Comparison of ENCODE assay signal across 13 mouse cellular contexts in genomic region chr2:166249338-166249950, GRCm38 (mm10).
A peak's percentile ranks its signal among the peaks of the same experiment; 100 is the strongest.
DNase-seq lines count a peak whose midpoint lies in the region; ATAC-seq and TF ChIP-seq lines count a peak whose summit lies in the region.
"Had no signal": no experiment of that assay in that cellular context is flagged by ENCODE, and none has a peak within 500 bp of the region (broad histone marks: within the 10 kb centered on the region; RNA-seq: fewer than 3 reads in every experiment).

No protein-coding gene starts in this region.

- no peaks in the 10 kb centered on the region for H3K9me3 ChIP-seq in midbrain, embryonic 10.5 days (replicated peaks)
- no peaks in the 10 kb centered on the region for H3K9me3 ChIP-seq in midbrain, embryonic 11.5 days (ENCODE audit: control insufficient read depth, low read length)
- no peaks in the 10 kb centered on the region for H3K9me3 ChIP-seq in kidney, postnatal 0 days (replicated peaks; ENCODE audit: low read length)
- H3K9me3 ChIP-seq in stomach, postnatal 0 days (ENCODE audit: control insufficient read depth, low read length), result no peaks in the 10 kb centered on the region

- peaks cover 26% of the 10 kb centered on the region for H3K4me1 ChIP-seq in midbrain, embryonic 10.5 days
- H3K4me1 ChIP-seq in midbrain, embryonic 11.5 days (ENCODE audit: control insufficient read depth, insufficient read depth, low read length), result no peaks in the 10 kb centered on the region
- peaks cover 5% of the 10 kb centered on the region; the same call in 1 of the 2 replicates for H3K4me1 ChIP-seq in kidney, postnatal 0 days (replicated peaks; ENCODE audit: insufficient read depth, low read length)
- peaks cover 3% of the 10 kb centered on the region for H3K4me1 ChIP-seq in stomach, postnatal 0 days (replicated peaks; ENCODE audit: control insufficient read depth, insufficient read depth)

- H3K4me3 ChIP-seq in midbrain, embryonic 10.5 days, result no peak overlapping the region
- no peak overlapping the region for H3K4me3 ChIP-seq in midbrain, embryonic 11.5 days (ENCODE audit: low read depth, low read length)
- no peak overlapping the region for H3K4me3 ChIP-seq in kidney, postnatal 0 days (replicated peaks; ENCODE audit: low read depth, low read length)
- no peak overlapping the region for H3K4me3 ChIP-seq in stomach, postnatal 0 days (ENCODE audit: low read depth, low read length)

- DNase-seq in embryo, embryonic 10 days (ENCODE audit: low spot score), result peak; percentile 65
- no peak for DNase-seq in embryo, embryonic 11 days
- DNase-seq in midbrain, embryonic 10.5 days (ENCODE audit: low spot score), result no peak
- no peak for DNase-seq in midbrain, embryonic 11.5 days (ENCODE audit: low spot score, missing footprints)
- peak; percentile 59 for DNase-seq in kidney, postnatal 0 days (ENCODE audit: low spot score)
- no peak for DNase-seq in stomach, postnatal 0 days (ENCODE audit: low spot score)
- DNase-seq in layer of hippocampus, adult 9-10 months (ENCODE audit: low spot score), result no peak
- DNase-seq in cerebellum, adult 11 months, result no peak
- DNase-seq: heart, postnatal 4 days; layer of hippocampus, postnatal 36 days; lung, postnatal 36 days had no signal

- no peak for TF ChIP-seq CTCF in kidney, postnatal 0 days (IDR thresholded peaks at IDR 0.05; ENCODE audit: low read depth)
- no peak for TF ChIP-seq CTCF in stomach, postnatal 0 days (IDR thresholded peaks at IDR 0.05; ENCODE audit: low read depth)

- no peaks in the 10 kb centered on the region for H3K36me3 ChIP-seq in midbrain, embryonic 10.5 days
- no peaks in the 10 kb centered on the region for H3K36me3 ChIP-seq in midbrain, embryonic 11.5 days (ENCODE audit: control insufficient read depth, insufficient read depth, low read length)
- no peaks in the 10 kb centered on the region for H3K36me3 ChIP-seq in kidney, postnatal 0 days (ENCODE audit: insufficient read depth, low read length)
- no peaks in the 10 kb centered on the region for H3K36me3 ChIP-seq in stomach, postnatal 0 days (ENCODE audit: control insufficient read depth, insufficient read depth, low read length)

- no peak overlapping the region for H3K9ac ChIP-seq in midbrain, embryonic 11.5 days (ENCODE audit: low read length)
- no peak overlapping the region for H3K9ac ChIP-seq in kidney, postnatal 0 days (ENCODE audit: low read depth, low read length)
- no peak overlapping the region for H3K9ac ChIP-seq in stomach, postnatal 0 days (ENCODE audit: low read length)

- TF ChIP-seq EP300 in stomach, postnatal 0 days (optimal IDR thresholded peaks at IDR 0.05), result no peak

- no peak for ATAC-seq in midbrain, embryonic 11.5 days (ENCODE audit: low FRiP score)
- 0 out of 2 replicates have a peak, but pooled peaks have one; percentile 33 for ATAC-seq in kidney, postnatal 0 days (replicated peaks; ENCODE audit: low FRiP score, low read depth)
- ATAC-seq in stomach, postnatal 0 days (ENCODE audit: low FRiP score, low TSS enrichment), result no peak
- ATAC-seq: forebrain, embryonic 16.5 days had no signal

- no peak overlapping the region for H3K4me2 ChIP-seq in midbrain, embryonic 11.5 days
- no peak overlapping the region for H3K4me2 ChIP-seq in kidney, postnatal 0 days (ENCODE audit: low read length)
- no peak overlapping the region; the same call in 1 of the 2 replicates for H3K4me2 ChIP-seq in stomach, postnatal 0 days (replicated peaks; ENCODE audit: low read depth)
- H3K4me2 ChIP-seq: liver, embryonic 11.5 days had no signal

- peak overlapping the region; percentile 42; the same call in 1 of the 2 replicates for H3K27ac ChIP-seq in midbrain, embryonic 10.5 days (replicated peaks)
- H3K27ac ChIP-seq in midbrain, embryonic 11.5 days (ENCODE audit: low read depth, low read length), result no peak overlapping the region
- H3K27ac ChIP-seq in kidney, postnatal 0 days, result no peak overlapping the region
- H3K27ac ChIP-seq in stomach, postnatal 0 days (replicated peaks), result 0 out of 2 replicates have a peak overlapping the region, but pooled peaks have one; percentile 18

- WGBS in midbrain, embryonic 10.5 days, result 70% methylated on average over 7 of the region's 7 CpGs
- 67% methylated on average over 7 of the region's 7 CpGs for WGBS in midbrain, embryonic 11.5 days
- 19% methylated on average over 7 of the region's 7 CpGs for WGBS in kidney, postnatal 0 days
- 13% methylated on average over 7 of the region's 7 CpGs for WGBS in stomach, postnatal 0 days

- peaks cover 10% of the 10 kb centered on the region; the same call in 1 of the 2 replicates for H3K27me3 ChIP-seq in midbrain, embryonic 10.5 days (ENCODE audit: low read depth, poor library complexity, severe bottlenecking)
- H3K27me3 ChIP-seq in midbrain, embryonic 11.5 days (ENCODE audit: control insufficient read depth, insufficient read depth, low read length), result no peaks in the 10 kb centered on the region
- no peaks in the 10 kb centered on the region; the same call in 1 of the 2 replicates for H3K27me3 ChIP-seq in kidney, postnatal 0 days (ENCODE audit: insufficient read depth, low read length)
- no peaks in the 10 kb centered on the region for H3K27me3 ChIP-seq in stomach, postnatal 0 days (ENCODE audit: control insufficient read depth, insufficient read depth, low read length)

Comparison
In these comparisons a context has a peak if more than half of its experiments do, and no peak if none do; other contexts are left out.
1. DNase-seq: peak in embryo, embryonic 10 days (single experiment) and kidney, postnatal 0 days (single experiment); none in embryo, embryonic 11 days (single experiment), midbrain, embryonic 10.5 days (single experiment), midbrain, embryonic 11.5 days (single experiment), stomach, postnatal 0 days (single experiment), layer of hippocampus, adult 9-10 months (single experiment) and cerebellum, adult 11 months (single experiment).
2. H3K27ac ChIP-seq: peak in midbrain, embryonic 10.5 days (single experiment) and stomach, postnatal 0 days (single experiment); none in midbrain, embryonic 11.5 days (single experiment) and kidney, postnatal 0 days (single experiment).